Mouse (Mus musculus): Measurements from ENCODE around the gene Neo1. TPM values are rescaled to one million over a fixed set of nuclear protein-coding genes. Genes with fewer than 3 reads are reported as not detected.

Neo1 gene
- polyA plus RNA-seq, 1 experiment, result 35.1 TPM

DNA sequence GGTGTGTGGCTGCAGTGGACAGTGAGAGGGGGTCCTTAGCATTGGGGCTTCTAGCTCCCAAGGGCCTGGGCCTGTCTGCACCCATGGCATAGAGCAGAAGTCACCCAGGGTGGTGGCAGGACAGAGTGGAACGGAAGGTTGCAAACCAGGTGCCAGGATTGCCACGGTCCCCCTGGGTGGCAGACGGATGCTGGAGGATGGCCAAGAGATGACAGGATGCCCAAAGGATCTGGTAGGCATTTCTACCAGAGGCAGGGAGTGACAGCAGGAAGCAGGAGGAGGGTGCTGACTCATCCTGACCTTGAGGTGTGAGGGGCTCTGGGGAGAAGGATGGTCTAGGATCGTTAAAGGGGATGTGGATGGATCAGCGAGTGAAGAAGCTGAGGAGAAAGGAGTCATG is 197.7 kb downstream of the Neo1 start:
- H3K4me3 ChIP-seq (ENCODE audit: insufficient read depth, poor library complexity, severe bottlenecking), result no peak overlapping the region
- H3K36me3 ChIP-seq (ENCODE audit: control insufficient read depth, insufficient read depth), result no peaks in the 10 kb centered on the region
- H3K79me2 ChIP-seq (ENCODE audit: control insufficient read depth, insufficient read depth), result no peaks in the 10 kb centered on the region
- TF ChIP-seq CTCF (IDR thresholded peaks at IDR 0.05; ENCODE audit: control insufficient read depth, insufficient read depth, insufficient read length) (no peak), MAX (IDR thresholded peaks at IDR 0.05) (no peak), CEBPB (IDR thresholded peaks at IDR 0.05; ENCODE audit: low read depth) (no peak), FOSL1 (IDR thresholded peaks at IDR 0.05; ENCODE audit: insufficient read depth, low read length, poor library complexity, severe bottlenecking) (no peak), MYOD1 (IDR thresholded peaks at IDR 0.05; ENCODE audit: control insufficient read depth, insufficient read length, low read depth) (no peak), MYOG (IDR thresholded peaks at IDR 0.05; ENCODE audit: control insufficient read depth, extremely low read depth, insufficient read length) (no peak), USF1 (IDR thresholded peaks at IDR 0.05; ENCODE audit: low read depth) (no peak)
- no peak overlapping the region for H3ac ChIP-seq (ENCODE audit: control insufficient read depth, insufficient read length, low read depth)
- peaks cover 48% of the 10 kb centered on the region for H3K27me3 ChIP-seq (ENCODE audit: control insufficient read depth, insufficient read depth, insufficient read length)
- H3K79me3 ChIP-seq (ENCODE audit: low read depth), result no peaks in the 10 kb centered on the region

DNA sequence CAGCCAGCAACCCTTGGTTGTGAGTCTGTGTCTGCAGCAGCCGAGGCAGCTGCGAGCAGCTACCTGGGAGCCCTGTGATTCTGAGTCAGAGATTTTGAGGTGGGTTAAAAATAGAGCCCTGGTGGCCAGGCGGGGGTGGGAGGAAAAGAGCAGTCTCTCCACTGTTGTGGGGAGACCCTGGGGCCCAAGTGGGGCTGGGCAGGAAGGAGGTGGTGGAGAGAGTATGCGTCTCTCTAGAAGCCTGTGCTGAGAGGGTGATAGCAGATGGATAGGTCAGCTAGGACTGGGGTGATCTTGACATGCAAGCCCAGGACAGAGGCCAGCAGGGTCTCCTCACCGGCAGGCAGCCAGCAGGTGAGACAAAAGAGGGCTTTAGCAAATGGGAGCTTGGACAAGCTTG is 199.1 kb downstream of the Neo1 start:
- Histone ChIP-seq H3K27me3 (ENCODE audit: control insufficient read depth, insufficient read depth, insufficient read length) (peaks cover 58% of the 10 kb centered on the region), H3K79me3 (ENCODE audit: low read depth) (no peaks in the 10 kb centered on the region), H3ac (ENCODE audit: control insufficient read depth, insufficient read length, low read depth) (no peak overlapping the region), H3K36me3 (ENCODE audit: control insufficient read depth, insufficient read depth) (no peaks in the 10 kb centered on the region), H3K4me3 (ENCODE audit: insufficient read depth, poor library complexity, severe bottlenecking) (no peak overlapping the region), H3K79me2 (ENCODE audit: control insufficient read depth, insufficient read depth) (no peaks in the 10 kb centered on the region)
- TF ChIP-seq MAX (IDR thresholded peaks at IDR 0.05), result no peak
- TF ChIP-seq CTCF (IDR thresholded peaks at IDR 0.05; ENCODE audit: control insufficient read depth, insufficient read depth, insufficient read length), result no peak
- TF ChIP-seq CEBPB (IDR thresholded peaks at IDR 0.05; ENCODE audit: low read depth), result no peak
- no peak for TF ChIP-seq USF1 (IDR thresholded peaks at IDR 0.05; ENCODE audit: low read depth)
- no peak for TF ChIP-seq MYOD1 (IDR thresholded peaks at IDR 0.05; ENCODE audit: control insufficient read depth, insufficient read length, low read depth)
- no peak for TF ChIP-seq FOSL1 (IDR thresholded peaks at IDR 0.05; ENCODE audit: insufficient read depth, low read length, poor library complexity, severe bottlenecking)
- no peak for TF ChIP-seq MYOG (IDR thresholded peaks at IDR 0.05; ENCODE audit: control insufficient read depth, extremely low read depth, insufficient read length)

DNA sequence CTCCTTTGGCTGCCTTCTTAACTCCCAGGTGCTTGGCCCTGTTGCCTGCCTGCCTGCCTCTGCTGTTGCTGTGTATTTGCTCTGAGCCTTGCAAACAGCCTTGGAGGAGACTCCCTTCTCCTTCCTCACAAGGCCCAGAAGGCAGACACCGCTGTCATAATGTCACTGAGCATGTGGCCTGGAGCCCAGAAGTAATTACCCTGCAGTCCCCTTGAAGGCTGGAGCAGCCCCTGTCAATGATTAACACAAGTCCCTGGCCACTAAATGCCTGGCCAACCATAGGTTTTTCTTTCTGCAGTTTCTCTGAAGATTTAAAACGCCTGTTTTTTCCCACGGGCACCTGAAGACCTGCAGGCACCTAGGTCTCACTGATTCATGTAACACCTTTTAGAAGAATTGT is 203.3 kb downstream of the Neo1 start:
- H3ac ChIP-seq (ENCODE audit: control insufficient read depth, insufficient read length, low read depth), result no peak overlapping the region
- peaks cover 66% of the 10 kb centered on the region for H3K27me3 ChIP-seq (ENCODE audit: control insufficient read depth, insufficient read depth, insufficient read length)
- no peak for TF ChIP-seq USF1 (IDR thresholded peaks at IDR 0.05; ENCODE audit: low read depth)
- TF ChIP-seq MAX (IDR thresholded peaks at IDR 0.05), result no peak
- no peak for TF ChIP-seq MYOG (IDR thresholded peaks at IDR 0.05; ENCODE audit: control insufficient read depth, extremely low read depth, insufficient read length)
- no peak for TF ChIP-seq FOSL1 (IDR thresholded peaks at IDR 0.05; ENCODE audit: insufficient read depth, low read length, poor library complexity, severe bottlenecking)
- TF ChIP-seq CEBPB (IDR thresholded peaks at IDR 0.05; ENCODE audit: low read depth), result no peak
- H3K79me2 ChIP-seq (ENCODE audit: control insufficient read depth, insufficient read depth), result no peaks in the 10 kb centered on the region
- H3K36me3 ChIP-seq (ENCODE audit: control insufficient read depth, insufficient read depth), result no peaks in the 10 kb centered on the region
- H3K4me3 ChIP-seq (ENCODE audit: insufficient read depth, poor library complexity, severe bottlenecking), result no peak overlapping the region
- H3K79me3 ChIP-seq (ENCODE audit: low read depth), result no peaks in the 10 kb centered on the region

- no peak for TF ChIP-seq MYOD1 (IDR thresholded peaks at IDR 0.05; ENCODE audit: control insufficient read depth, insufficient read length, low read depth)
- TF ChIP-seq MYOG (IDR thresholded peaks at IDR 0.05; ENCODE audit: control insufficient read depth, extremely low read depth, insufficient read length), result no peak
- TF ChIP-seq MAX (IDR thresholded peaks at IDR 0.05), result no peak
- TF ChIP-seq CEBPB (IDR thresholded peaks at IDR 0.05; ENCODE audit: low read depth), result no peak
- no peak for TF ChIP-seq FOSL1 (IDR thresholded peaks at IDR 0.05; ENCODE audit: insufficient read depth, low read length, poor library complexity, severe bottlenecking)
- TF ChIP-seq CTCF (IDR thresholded peaks at IDR 0.05; ENCODE audit: control insufficient read depth, insufficient read depth, insufficient read length), result no peak
- TF ChIP-seq USF1 (IDR thresholded peaks at IDR 0.05; ENCODE audit: low read depth), result no peak
- Histone ChIP-seq H3K79me2 (ENCODE audit: control insufficient read depth, insufficient read depth) (no peaks in the 10 kb centered on the region), H3K4me3 (ENCODE audit: insufficient read depth, poor library complexity, severe bottlenecking) (no peak overlapping the region), H3K36me3 (ENCODE audit: control insufficient read depth, insufficient read depth) (no peaks in the 10 kb centered on the region), H3K27me3 (ENCODE audit: control insufficient read depth, insufficient read depth, insufficient read length) (peaks cover 65% of the 10 kb centered on the region), H3ac (ENCODE audit: control insufficient read depth, insufficient read length, low read depth) (no peak overlapping the region), H3K79me3 (ENCODE audit: low read depth) (no peaks in the 10 kb centered on the region)
Observed at GRCm38 (mm10) chr9:58829627-58830026, 206.6 kb downstream of the Neo1 start.

Other genes with a start within 250 kb of the Neo1 start
- gene Hcn4, start 213.0 kb downstream of the Neo1 start, polyA plus RNA-seq (2012; fragmentation: generic; extraction: Trizol), result not detected

Data from C2C12 (cell line).